Mouse (Mus musculus): Measurements from ENCODE around the gene Rasd2.
A peak's percentile ranks its signal among the peaks of the same experiment; 100 is the strongest.

Gene Rasd2

DNA sequence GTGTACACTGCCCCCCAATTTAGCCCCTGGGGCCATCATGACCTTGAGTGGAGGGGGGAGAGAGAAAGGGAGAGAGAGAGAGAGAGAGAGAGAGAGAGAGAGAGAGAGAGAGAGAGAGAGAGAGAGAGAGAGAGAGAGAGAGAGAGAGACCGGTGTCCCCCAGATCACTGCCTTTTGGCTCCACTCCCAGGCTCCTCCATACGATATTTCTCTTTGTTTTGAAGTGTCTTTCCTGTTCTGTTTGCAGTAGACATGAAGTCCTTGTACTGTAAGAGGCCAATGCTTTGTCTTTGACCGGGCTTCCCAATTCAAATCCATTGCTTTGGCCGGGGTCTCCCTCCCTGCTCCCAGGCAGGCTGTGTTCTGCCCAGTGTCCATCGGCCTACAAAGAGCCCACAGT lies 8.9 kb downstream of the Rasd2 start:
- no peak for DNase-seq

DNA sequence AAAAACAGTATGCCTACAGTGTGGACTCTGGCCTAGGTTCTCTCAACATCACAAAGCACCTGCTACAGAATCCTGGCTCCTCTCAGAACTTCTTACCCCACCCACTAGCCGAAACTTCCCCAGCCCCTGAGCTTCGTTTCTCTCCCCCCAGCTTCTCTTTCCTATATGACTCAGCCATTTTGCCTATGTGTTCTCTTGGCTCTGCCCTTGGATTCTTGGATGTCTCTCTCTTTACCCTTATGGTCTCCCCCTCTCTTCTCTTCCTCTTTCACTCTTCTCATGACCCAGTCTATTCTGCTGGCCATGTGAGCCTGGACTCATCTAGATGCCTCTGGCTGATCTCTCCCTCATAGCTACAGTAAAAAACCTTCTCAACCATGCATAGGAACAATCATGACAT lies 13.0 kb downstream of the Rasd2 start:
- DNase-seq = no peak

DNA sequence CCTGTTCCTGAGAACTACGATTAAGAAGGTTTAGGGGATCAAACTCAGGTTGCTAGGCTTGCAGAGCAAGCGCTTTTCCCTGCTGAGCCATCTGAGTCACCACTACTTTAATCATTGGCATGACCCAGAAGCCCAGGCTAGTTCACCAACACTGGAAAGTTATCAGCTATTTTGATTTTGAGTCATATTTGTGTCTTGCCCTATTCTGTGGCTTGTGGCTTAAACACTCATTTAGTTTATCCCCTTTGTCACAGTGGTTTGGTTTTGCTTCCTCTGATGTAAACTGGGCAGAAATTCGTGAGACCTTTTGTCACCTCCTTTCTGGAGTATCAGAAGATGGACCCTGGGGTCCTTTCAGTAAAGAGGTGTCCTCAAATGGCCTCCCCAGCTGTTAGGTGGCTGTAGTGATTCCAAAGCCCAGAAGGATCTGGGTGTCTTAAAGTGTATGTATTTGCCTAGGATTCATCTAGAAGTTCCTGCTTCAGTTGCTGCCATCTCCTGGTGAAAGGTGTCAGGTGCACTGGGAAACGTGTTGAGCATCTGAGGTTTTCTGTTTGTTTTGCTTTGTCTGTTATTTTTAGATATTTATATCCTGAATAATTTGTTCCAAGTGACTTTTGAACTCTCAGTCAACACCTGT lies 20.3 kb downstream of the Rasd2 start:
- DNase-seq = peak; percentile 34

DNA sequence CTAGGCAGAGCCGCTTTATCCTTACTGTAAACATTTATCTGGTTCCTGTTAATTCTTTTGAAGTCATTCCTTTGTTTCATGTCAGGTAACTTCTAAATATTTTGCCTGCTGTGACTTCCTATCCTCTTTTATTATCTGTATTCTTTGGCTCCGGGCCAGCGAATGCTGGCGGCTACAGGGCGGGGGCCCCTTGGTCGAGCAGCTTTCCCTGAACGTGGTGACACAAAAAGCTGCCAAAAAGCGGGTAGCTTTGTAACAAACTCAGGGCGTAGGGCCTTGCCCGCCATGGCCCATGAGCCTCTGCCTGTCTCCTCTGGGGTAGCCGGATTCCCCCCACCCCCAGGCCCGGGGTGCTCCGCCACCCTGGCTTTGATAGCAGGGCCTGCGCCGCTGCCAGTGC lies 33.6 kb downstream of the Rasd2 start:
- no peak for DNase-seq

DNA sequence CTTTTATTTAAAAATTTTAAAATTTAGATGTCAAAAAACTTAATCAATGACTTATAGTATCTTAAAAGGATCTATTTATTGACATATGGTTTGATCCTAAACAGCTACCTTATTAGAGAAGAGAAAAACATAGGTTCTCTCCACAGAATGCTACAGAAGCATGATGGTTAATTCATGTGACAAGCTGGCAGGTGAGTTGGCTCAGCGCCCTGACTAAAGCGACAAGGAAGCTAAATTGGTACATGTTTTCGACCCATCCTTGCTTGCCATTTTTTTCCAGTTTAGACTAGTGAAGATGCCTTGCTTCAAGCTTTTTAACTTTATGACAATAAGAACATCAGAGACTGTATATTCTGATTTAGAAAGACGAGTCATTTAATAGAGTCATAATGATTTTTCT lies 35.4 kb downstream of the Rasd2 start:
- DNase-seq = no peak

DNA sequence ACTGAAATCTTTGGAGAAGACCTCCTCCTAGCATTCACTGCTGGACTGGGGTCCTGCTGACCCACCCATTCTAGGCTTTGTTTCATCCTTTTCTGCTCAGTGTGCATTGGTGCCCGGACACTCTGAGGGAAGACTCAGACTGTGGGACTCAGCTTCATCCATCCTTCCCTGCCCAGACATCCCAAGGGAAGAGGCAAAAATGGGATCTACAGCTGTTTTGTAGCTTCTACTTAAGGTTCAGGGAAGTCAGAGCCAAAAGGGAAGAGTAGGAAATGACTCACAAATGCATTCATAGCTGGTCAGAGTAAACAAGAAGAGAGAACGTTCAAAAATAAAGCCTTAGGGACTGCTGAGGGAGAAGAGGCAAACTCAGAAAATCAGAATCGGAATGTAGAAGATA lies 40.3 kb downstream of the Rasd2 start:
- DNase-seq = no peak

DNA sequence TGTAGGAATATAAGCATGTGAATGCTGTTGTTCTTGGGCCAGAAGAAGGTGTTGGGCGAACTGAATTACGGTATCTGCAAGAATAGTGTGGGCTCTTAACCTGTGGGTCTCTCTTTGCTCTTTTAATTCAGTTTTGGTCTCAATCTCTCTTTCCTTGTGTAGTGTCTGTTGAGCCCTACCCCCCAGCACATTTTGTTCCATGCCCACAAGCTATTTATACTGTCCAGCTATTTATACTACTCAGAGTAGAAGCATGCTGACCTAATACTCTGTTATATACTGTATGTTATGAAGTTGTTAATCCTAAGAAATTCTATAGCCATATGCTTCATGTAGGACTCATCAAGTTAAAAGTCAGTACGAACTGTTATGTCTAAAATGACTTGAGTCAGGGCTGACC lies 41.9 kb downstream of the Rasd2 start:
- DNase-seq = no peak

DNA sequence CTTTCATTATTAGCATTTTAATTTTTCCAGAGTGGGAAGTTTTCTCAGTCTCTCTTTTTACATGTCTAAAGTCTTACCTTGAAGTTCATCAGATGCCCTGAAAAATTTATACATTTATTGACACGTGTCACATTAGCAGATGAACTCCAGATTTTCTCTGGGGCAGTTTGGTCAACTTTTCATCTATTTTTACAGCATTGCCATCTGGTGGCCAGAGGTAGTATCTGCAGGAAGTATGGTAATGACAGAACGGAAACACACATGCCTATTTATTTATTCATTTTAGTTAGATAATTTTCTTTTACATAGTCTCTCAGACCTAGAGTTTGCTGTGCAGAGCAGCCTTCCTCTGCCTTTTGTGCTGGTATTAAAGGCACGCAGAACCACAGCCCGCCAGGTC lies 58.4 kb downstream of the Rasd2 start:
- DNase-seq = peak; percentile 21

Measured in cerebellum, adult 9-10 months (tissue).